Mouse (Mus musculus) brain, embryonic 14.5 days (tissue): Measurements from ENCODE around the gene Kcnc4. TPM values are rescaled to one million over a fixed set of nuclear protein-coding genes. Genes with fewer than 3 reads are reported as not detected.

Experiments
- DNase-seq: peaks from one replicate; pipeline ENCODE4 v3.0.0-alpha.2; 2011; ENCODE audit warnings: low read depth
- CTCF ChIP-seq: fragments of 200-500 bp; IDR thresholded peaks from 2 replicates; pipeline ENCODE4 v1.5.1; 2012; ENCODE audit warnings: inconsistent platforms, mild to moderate bottlenecking, moderate library complexity, borderline replicate concordance; ENCODE audit not compliant: insufficient read depth, insufficient read length; ENCODE audit errors: extremely low read depth
- POLR2A ChIP-seq: fragments of 200-500 bp; IDR thresholded peaks from 2 replicates; pipeline ENCODE4 v1.6.1; 2012; ENCODE audit warnings: mild to moderate bottlenecking, inconsistent platforms, borderline replicate concordance; ENCODE audit not compliant: poor library complexity, insufficient read depth, insufficient read length, severe bottlenecking; ENCODE audit errors: extremely low read depth
- polyA plus RNA-seq: library from polyadenylated mRNA; depleted of rRNA; stranded (reverse); fragments of >200 nt; gene quantifications from 2 replicates; pipeline ENCODE4 v1.2.3, GENCODE M21; 2012

Gene Kcnc4
- polyA plus RNA-seq, 1 experiment, result 13.3 TPM

DNA sequence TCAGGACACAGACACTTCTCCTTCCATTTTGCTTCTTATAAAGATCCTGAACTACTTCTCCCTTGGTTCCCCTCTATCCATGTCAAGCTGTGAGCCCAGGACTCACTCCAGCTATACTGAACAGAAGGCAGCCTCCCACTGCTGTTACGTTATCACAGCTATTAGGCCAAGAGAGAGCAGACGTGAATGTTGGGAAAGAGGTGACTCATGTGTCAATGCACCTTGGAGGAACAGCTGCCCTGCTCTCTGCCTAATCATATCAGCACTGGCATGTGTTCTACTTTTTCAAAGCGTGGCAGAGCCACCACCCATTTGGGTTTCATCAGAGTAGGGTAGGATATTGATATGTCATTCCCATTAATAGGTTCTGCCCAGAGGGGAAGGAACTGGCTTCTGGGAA, 12.5 kb downstream of the Kcnc4 start:
- DNase-seq, result no peak
- no peak for TF ChIP-seq CTCF
- TF ChIP-seq POLR2A, result no peak

GRCm38 (mm10) chr3:107443866-107444265, 15.5 kb downstream of the Kcnc4 start:
- TF ChIP-seq POLR2A (no peak), CTCF (no peak)
- no peak for DNase-seq

GRCm38 (mm10) chr3:107442191-107442590, 17.2 kb downstream of the Kcnc4 start:
- no peak for DNase-seq
- TF ChIP-seq POLR2A (no peak), CTCF (no peak)

- TF ChIP-seq CTCF, result no peak
- TF ChIP-seq POLR2A, result no peak
- DNase-seq, result no peak
Observed at GRCm38 (mm10) chr3:107441306-107441705, 18.0 kb downstream of the Kcnc4 start.

GRCm38 (mm10) chr3:107439280-107439679, 20.1 kb downstream of the Kcnc4 start:
- TF ChIP-seq CTCF (no peak), POLR2A (no peak)
- no peak for DNase-seq

- no peak for TF ChIP-seq CTCF
- TF ChIP-seq POLR2A, result no peak
- no peak for DNase-seq
Observed at GRCm38 (mm10) chr3:107437666-107438065, 21.7 kb downstream of the Kcnc4 start.

GRCm38 (mm10) chr3:107436434-107436833, 22.9 kb downstream of the Kcnc4 start:
- DNase-seq, result peak; percentile 86
- TF ChIP-seq POLR2A (no peak), CTCF (no peak)

GRCm38 (mm10) chr3:107433614-107434013, 25.7 kb downstream of the Kcnc4 start:
- DNase-seq, result peak; percentile 19
- TF ChIP-seq POLR2A (no peak), CTCF (no peak)

- TF ChIP-seq CTCF (no peak), POLR2A (no peak)
Observed at GRCm38 (mm10) chr3:107431268-107431667, 28.1 kb downstream of the Kcnc4 start.

GRCm38 (mm10) chr3:107424258-107425041, 34.9 kb downstream of the Kcnc4 start:
- no peak for TF ChIP-seq CTCF
- no peak for TF ChIP-seq POLR2A
- DNase-seq, result peak; percentile 58

More at GRCm38 (mm10) chr3:107431268-107431667, 28.1 kb downstream of the Kcnc4 start:
- DNase-seq, result peak; percentile 91

- TF ChIP-seq CTCF (no peak), POLR2A (no peak)
- no peak for DNase-seq
Observed at GRCm38 (mm10) chr3:107420156-107420555, 39.2 kb downstream of the Kcnc4 start.

- no peak for TF ChIP-seq CTCF
- no peak for TF ChIP-seq POLR2A
- DNase-seq, result no peak
Observed at GRCm38 (mm10) chr3:107417287-107417644, 42.1 kb downstream of the Kcnc4 start.

DNA sequence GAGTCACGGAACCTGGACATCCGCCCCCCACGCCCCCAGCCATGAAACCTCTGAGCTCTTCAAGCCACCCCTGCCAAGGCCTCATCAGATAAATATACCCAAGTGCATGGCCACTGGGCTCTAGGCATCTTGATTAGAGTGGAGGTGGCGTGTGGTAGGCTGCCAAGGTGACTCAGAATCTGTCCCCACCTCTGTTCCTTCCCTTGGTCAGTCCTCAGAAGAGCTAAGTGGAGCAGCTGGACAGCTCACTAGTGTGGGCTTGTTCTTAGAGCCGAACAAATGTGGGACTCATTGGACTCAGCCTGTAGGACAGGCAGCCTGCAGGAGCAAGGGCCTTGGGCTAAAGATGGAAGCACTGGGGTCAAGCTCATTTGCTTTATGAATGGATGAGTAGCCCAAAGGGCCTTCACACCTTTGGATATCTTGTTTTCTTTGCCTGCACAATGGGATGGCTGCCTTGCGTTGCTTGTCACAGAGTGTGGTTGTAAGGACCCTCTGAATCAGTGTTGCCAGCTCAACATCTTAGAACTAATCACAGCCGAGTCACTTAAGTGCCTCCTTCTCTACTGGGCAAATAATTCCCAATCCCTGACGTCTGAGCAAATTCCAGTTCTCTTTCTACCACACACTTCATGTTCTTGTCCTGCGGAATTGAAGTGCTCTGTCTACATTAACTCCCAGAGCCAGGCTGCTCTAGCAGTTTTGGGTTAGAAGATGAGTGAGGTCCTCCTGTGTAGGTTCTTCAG, 42.6 kb downstream of the Kcnc4 start:
- DNase-seq, result no peak
- TF ChIP-seq CTCF (no peak), POLR2A (no peak)
